Mouse (Mus musculus) spleen, adult 2 months (tissue): Measurements from ENCODE around the gene Wbp4. TPM values are rescaled to one million over a fixed set of nuclear protein-coding genes. Genes with fewer than 3 reads are reported as not detected.

Experiments
- DNase-seq, 2 experiments: peaks; one replicate each; pipeline versions ENCODE4 v3.0.0 to v3.0.0-alpha.2; 2012 to 2021; ENCODE audit warnings: low spot score in 2 of 2, low read depth in 1 of 2
- H3K27ac ChIP-seq: fragments of 200-500 bp; 2 replicates; pipeline ENCODE4 v1.5.1; 2012; ENCODE audit warnings: low read length, inconsistent platforms; ENCODE audit not compliant: insufficient read depth
- H3K27me3 ChIP-seq: fragments of 200-500 bp; 2 replicates; pipeline ENCODE4 v1.6.1; 2012; ENCODE audit warnings: mild to moderate bottlenecking, moderate library complexity, low read length, inconsistent platforms; ENCODE audit not compliant: control insufficient read depth, insufficient read depth
- H3K36me3 ChIP-seq: fragments of 200-500 bp; 2 replicates; pipeline ENCODE4 v1.6.1; 2012; ENCODE audit warnings: mild to moderate bottlenecking, low read length, inconsistent platforms; ENCODE audit not compliant: control insufficient read depth, insufficient read depth
- H3K4me1 ChIP-seq: fragments of 200-500 bp; 2 replicates; pipeline ENCODE4 v1.6.1; 2011; ENCODE audit warnings: inconsistent platforms; ENCODE audit not compliant: control insufficient read depth, insufficient read depth, insufficient read length
- H3K4me3 ChIP-seq: fragments of 200-500 bp; 2 replicates; pipeline ENCODE4 v1.5.1; 2011; ENCODE audit warnings: mild to moderate bottlenecking, inconsistent platforms; ENCODE audit not compliant: insufficient read depth, insufficient read length; ENCODE audit errors: extremely low read depth
- CTCF ChIP-seq: fragments of 200-500 bp; IDR thresholded peaks from 2 replicates; pipeline ENCODE4 v1.5.1; 2011; ENCODE audit warnings: mild to moderate bottlenecking, inconsistent platforms; ENCODE audit not compliant: insufficient read depth, insufficient read length, insufficient replicate concordance; ENCODE audit errors: extremely low read depth
- POLR2A ChIP-seq: fragments of 200-500 bp; IDR thresholded peaks from 2 replicates; pipeline ENCODE4 v1.6.1; 2011; ENCODE audit warnings: low read depth, low read length, inconsistent platforms
- WGBS: fragments of 180-500 bp; shearing (Covaris S2); methylation state at CpG from one replicate; pipeline ENCODE4 v1.1.7; 2018; 5-methylcytosine and 5-hydroxymethylcytosine counted together
- polyA plus RNA-seq: library from polyadenylated mRNA; depleted of rRNA; stranded (reverse); fragments of >200 nt; gene quantifications from 2 replicates; pipeline ENCODE4 v1.2.3, GENCODE M21; 2012

Gene Wbp4
- polyA plus RNA-seq, 1 experiment: 2.6 TPM

- Histone ChIP-seq H3K4me3 (peak overlapping the region; percentile 35; the same call in 1 of the 2 replicates), H3K27me3 (no peaks in the 10 kb centered on the region), H3K4me1 (peaks cover 20% of the 10 kb centered on the region), H3K27ac (peak overlapping the region; percentile 81), H3K36me3 (no peaks in the 10 kb centered on the region)
- DNase-seq: no peak
- 5% methylated on average over 6 of the region's 6 CpGs for WGBS
- TF ChIP-seq CTCF: no peak
- TF ChIP-seq POLR2A: no peak; the same call in 1 of the 2 replicates
Observed at GRCm38 (mm10) chr14:79521471-79522117, 40.3 kb upstream of the Wbp4 start.

- 18% methylated on average over 1 of the region's 1 CpGs for WGBS
- no peaks in the 10 kb centered on the region for H3K36me3 ChIP-seq
- H3K27ac ChIP-seq: peak overlapping the region; percentile 81
- no peak for DNase-seq
- H3K27me3 ChIP-seq: no peaks in the 10 kb centered on the region
- peaks cover 20% of the 10 kb centered on the region for H3K4me1 ChIP-seq
- H3K4me3 ChIP-seq: peak overlapping the region; percentile 24; the same call in 1 of the 2 replicates
- TF ChIP-seq POLR2A (no peak), CTCF (no peak)
Observed at GRCm38 (mm10) chr14:79521056-79521455, 39.7 kb upstream of the Wbp4 start.

- H3K4me1 ChIP-seq: peaks cover 20% of the 10 kb centered on the region
- no peaks in the 10 kb centered on the region for H3K36me3 ChIP-seq
- H3K4me3 ChIP-seq: no peak overlapping the region
- DNase-seq: no peak
- H3K27ac ChIP-seq: peak overlapping the region; percentile 81; the same call in 1 of the 2 replicates
- H3K27me3 ChIP-seq: no peaks in the 10 kb centered on the region
- TF ChIP-seq CTCF: no peak
- no peak for TF ChIP-seq POLR2A
Observed at GRCm38 (mm10) chr14:79520612-79521011, 39.3 kb upstream of the Wbp4 start.

GRCm38 (mm10) chr14:79519663-79519975, 38.3 kb upstream of the Wbp4 start:
- TF ChIP-seq POLR2A: no peak
- TF ChIP-seq CTCF: no peak
- Histone ChIP-seq H3K4me1 (peaks cover 16% of the 10 kb centered on the region), H3K36me3 (no peaks in the 10 kb centered on the region), H3K4me3 (peak overlapping the region; percentile 67; the same call in 1 of the 2 replicates), H3K27me3 (no peaks in the 10 kb centered on the region), H3K27ac (peak overlapping the region; percentile 92)
- DNase-seq: no peak
- WGBS: 2% methylated on average over 1 of the region's 1 CpGs

GRCm38 (mm10) chr14:79518761-79519662, 37.7 kb upstream of the Wbp4 start:
- DNase-seq: no peak
- WGBS: under 1% methylated on average over 19 of the region's 19 CpGs
- peak overlapping the region; percentile 67 for H3K4me3 ChIP-seq
- H3K27ac ChIP-seq: peak overlapping the region; percentile 92
- H3K4me1 ChIP-seq: peaks cover 10% of the 10 kb centered on the region
- no peaks in the 10 kb centered on the region for H3K36me3 ChIP-seq
- H3K27me3 ChIP-seq: no peaks in the 10 kb centered on the region
- TF ChIP-seq CTCF: no peak
- TF ChIP-seq POLR2A: no peak

- H3K27me3 ChIP-seq: no peaks in the 10 kb centered on the region
- peaks cover 5% of the 10 kb centered on the region; the same call in 1 of the 2 replicates for H3K4me1 ChIP-seq
- no peaks in the 10 kb centered on the region for H3K36me3 ChIP-seq
- DNase-seq: no peak
- no peak for TF ChIP-seq POLR2A
- TF ChIP-seq CTCF: no peak
- WGBS: 9% methylated on average over 2 of the region's 2 CpGs
- peak overlapping the region; percentile 67 for H3K4me3 ChIP-seq
- H3K27ac ChIP-seq: peak overlapping the region; percentile 92
Observed at GRCm38 (mm10) chr14:79518123-79518522, 36.8 kb upstream of the Wbp4 start.
